Mouse (Mus musculus) bone marrow macrophage, adult 2 months (primary cell): ENCODE results near the gene Zfp36l1.

ENCODE experiments used
- CTCF ChIP-seq: IDR thresholded peaks from 2 replicates; pipeline ENCODE4 v1.5.1; 2012; ENCODE audit warnings: low read depth, mild to moderate bottlenecking, low read length, moderate library complexity
- POLR2A ChIP-seq: IDR thresholded peaks from 2 replicates; pipeline ENCODE4 v1.6.1; 2012; ENCODE audit warnings: mild to moderate bottlenecking, low read depth, low read length, borderline replicate concordance

GRCm38 (mm10) chr12:80065049-80065448 is 47.8 kb downstream of the Zfp36l1 start:
- TF ChIP-seq POLR2A (no peak), CTCF (no peak)
